Mouse (Mus musculus) megakaryocyte progenitor cell, adult 5-6 weeks (primary cell): ENCODE measurements at regions not wholly inside any gene's neighbourhood (a gene's known extent, or its start where the extent isn't known, plus 50 kb on each side); places are given as distances from the start of the nearest gene placed in this dataset.

Experiments
- ATAC-seq: replicated peaks from 2 replicates; pipeline ENCODE4 v1.8.0; 2016; ENCODE audit warnings: mild to moderate bottlenecking, moderate TSS enrichment, inconsistent platforms; ENCODE audit not compliant: poor library complexity

GRCm38 (mm10) chr7:143951172-143951571 lies 50.6 kb upstream of the Shank2 start:
- ATAC-seq: 0 out of 2 replicates have a peak, but pooled peaks have one; percentile 26
